Mouse (Mus musculus): ENCODE results near the gene Espn.
A peak's percentile ranks its signal among the peaks of the same experiment; 100 is the strongest.

Gene Espn

GRCm38 (mm10) chr4:152178344-152178864 is 26.2 kb upstream of the Espn start:
- DNase-seq (ENCODE audit: low spot score in 2 of 2) = no peak

- peak; percentile 83 to 87 for DNase-seq (ENCODE audit: low spot score in 2 of 2)
These were observed 25.6 kb upstream of the Espn start, which contains the start of gene Acot7 for GRCm38 (mm10) chr4:152177537-152178343. TSS of gene Acot7 (plus strand) at chr4:152178134.

- DNase-seq (ENCODE audit: low spot score in 2 of 2) = no peak
These were observed 25.0 kb upstream of the Espn start for GRCm38 (mm10) chr4:152177174-152177536.

GRCm38 (mm10) chr4:152176638-152177037 is 24.5 kb upstream of the Espn start:
- DNase-seq (ENCODE audit: low spot score in 2 of 2) = no peak

- no peak for DNase-seq (ENCODE audit: low spot score in 2 of 2)
These were observed 21.8 kb upstream of the Espn start for GRCm38 (mm10) chr4:152173956-152174355.

- DNase-seq (ENCODE audit: low spot score in 2 of 2) = peak; percentile 56 to 79
These were observed 20.9 kb upstream of the Espn start for GRCm38 (mm10) chr4:152173041-152173440.

GRCm38 (mm10) chr4:152171543-152171942 is 19.4 kb upstream of the Espn start:
- DNase-seq (ENCODE audit: low spot score in 2 of 2) = no peak

GRCm38 (mm10) chr4:152170286-152170685 is 18.1 kb upstream of the Espn start:
- DNase-seq (ENCODE audit: low spot score in 2 of 2) = no peak

GRCm38 (mm10) chr4:152169103-152169502 is 16.9 kb upstream of the Espn start:
- DNase-seq (ENCODE audit: low spot score in 2 of 2) = no peak

- DNase-seq (ENCODE audit: low spot score in 2 of 2) = no peak
These were observed 15.9 kb upstream of the Espn start for GRCm38 (mm10) chr4:152168052-152168451.

GRCm38 (mm10) chr4:152165036-152165931 is 13.1 kb upstream of the Espn start:
- no peak for DNase-seq (ENCODE audit: low spot score in 2 of 2)

- DNase-seq (ENCODE audit: low spot score in 2 of 2) = no peak
These were observed 10.6 kb upstream of the Espn start for GRCm38 (mm10) chr4:152162748-152163147.

GRCm38 (mm10) chr4:152161601-152162000 is 9.4 kb upstream of the Espn start:
- DNase-seq (ENCODE audit: low spot score in 2 of 2) = no peak

- no peak for DNase-seq (ENCODE audit: low spot score in 2 of 2)
These were observed 8.6 kb upstream of the Espn start for GRCm38 (mm10) chr4:152160748-152161147.

- no peak for DNase-seq (ENCODE audit: low spot score in 2 of 2)
These were observed 7.1 kb upstream of the Espn start for GRCm38 (mm10) chr4:152159285-152159678.

GRCm38 (mm10) chr4:152158585-152159284 is 6.6 kb upstream of the Espn start, which contains the start of gene Hes2:
TSS of gene Hes2 (plus strand) at chr4:152158867.
- DNase-seq (ENCODE audit: low spot score in 2 of 2) = no peak

- no peak for DNase-seq (ENCODE audit: low spot score in 2 of 2)
These were observed 5.8 kb upstream of the Espn start for GRCm38 (mm10) chr4:152157779-152158584.

GRCm38 (mm10) chr4:152155019-152155418 is 2.8 kb upstream of the Espn start:
- DNase-seq (ENCODE audit: low spot score in 2 of 2) = no peak

- peak; percentile 72 to 79 for DNase-seq (ENCODE audit: low spot score in 2 of 2)
These were observed 1.6 kb upstream of the Espn start for GRCm38 (mm10) chr4:152153771-152154177.

GRCm38 (mm10) chr4:152151451-152151965 is 663 bp downstream of the Espn start:
- no peak for DNase-seq (ENCODE audit: low spot score in 2 of 2)

- DNase-seq (ENCODE audit: low spot score in 2 of 2) = no peak
These were observed 1.6 kb downstream of the Espn start for GRCm38 (mm10) chr4:152150546-152150945.
